Mouse (Mus musculus) cerebellum, postnatal 25 days (tissue): Measurements from ENCODE around the gene 6030468B19Rik.
A peak's percentile ranks its signal among the peaks of the same experiment; 100 is the strongest.
"Not testable (repeated sequence)": the region's sequence is repeated elsewhere in the genome, so short reads cannot be mapped to it uniquely, and the experiment has no call there.

Experiments used
- DNase-seq, 2 experiments: peaks; one replicate each; pipeline ENCODE4 v3.0.0; 2021; ENCODE audit warnings: mixed read lengths in 2 of 2

6030468B19Rik gene

DNA sequence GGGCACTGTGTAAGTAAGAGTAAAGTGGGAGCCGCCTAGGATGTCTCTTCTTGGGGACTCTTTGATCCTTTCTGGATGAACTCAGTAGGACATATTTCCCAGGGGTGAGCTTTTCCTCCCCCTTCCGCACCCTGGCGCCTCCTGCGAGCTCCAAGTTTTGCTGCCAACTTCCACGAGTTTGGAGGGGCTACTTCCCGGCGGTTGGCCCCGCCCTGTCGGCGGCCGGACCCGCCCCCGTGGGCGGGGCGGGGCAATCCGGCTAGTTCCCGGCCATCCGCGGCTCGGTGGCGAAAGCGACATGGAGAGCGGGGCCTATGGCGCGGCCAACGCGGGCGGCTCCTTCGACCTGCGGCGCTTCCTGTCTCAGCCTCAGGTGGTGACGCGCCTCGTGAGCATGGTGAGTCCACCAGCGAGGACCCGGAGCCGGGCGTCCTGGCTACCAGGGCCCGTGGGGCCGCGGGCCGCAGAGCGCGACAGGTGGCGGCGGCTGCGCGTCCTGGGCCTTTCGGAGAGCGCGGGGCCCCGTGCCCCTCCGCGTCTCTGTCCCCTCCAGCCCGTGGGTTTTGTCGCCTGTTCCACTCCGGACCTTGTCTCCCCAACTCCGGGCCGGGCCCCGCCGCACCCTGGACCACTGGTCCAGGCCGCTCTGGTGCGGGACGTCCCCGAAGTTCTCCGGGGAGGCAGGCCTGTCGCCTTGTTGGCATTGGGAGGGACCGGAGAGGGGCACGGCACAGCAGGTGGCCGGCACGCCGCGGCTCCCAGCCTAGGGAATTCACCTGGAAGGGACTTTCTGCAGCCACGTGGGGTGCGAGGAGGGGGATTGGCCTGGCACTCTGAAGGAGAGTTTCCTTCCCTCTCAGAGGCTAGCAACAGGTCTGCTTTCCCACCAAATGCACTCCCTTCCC is 12.2 kb downstream of the 6030468B19Rik start, which contains the start of the genes Gm20708 and Syngr2:
Gm20708 (plus strand) TSS at position 262 of the 905 bp plus-strand sequence.
Syngr2 (plus strand) TSS at position 262 of the 905 bp plus-strand sequence.
- peak; percentile 33 to 59 for DNase-seq

- peak; percentile 44 to 68 for DNase-seq
Observed at GRCm38 (mm10) chr11:117810401-117811046, 13.1 kb downstream of the 6030468B19Rik start.

DNA sequence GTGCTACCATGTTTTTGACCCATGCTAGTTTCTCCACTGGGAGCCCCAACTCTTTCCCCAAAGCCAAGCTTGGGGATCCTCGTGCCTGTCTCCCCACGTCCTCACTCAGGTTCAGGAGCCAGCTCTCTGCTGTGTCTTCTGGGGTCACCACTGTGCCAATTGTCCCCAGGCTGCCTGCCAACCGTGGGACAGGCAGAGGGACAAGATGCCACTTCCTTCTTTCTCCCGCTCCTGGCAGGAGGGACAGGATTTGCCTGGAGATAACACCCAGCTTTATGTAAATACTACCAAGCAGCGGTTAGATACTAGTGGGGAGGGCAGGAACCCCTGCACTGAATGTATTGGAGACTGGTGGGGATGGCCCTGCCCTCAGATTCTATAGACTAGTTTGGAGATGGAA is 16.4 kb downstream of the 6030468B19Rik start:
- no peak for DNase-seq

GRCm38 (mm10) chr11:117814704-117815366 is 17.4 kb downstream of the 6030468B19Rik start:
- no peak for DNase-seq

- DNase-seq = not testable (repeated sequence)
Observed at GRCm38 (mm10) chr11:117815850-117816249, 18.4 kb downstream of the 6030468B19Rik start.

DNA sequence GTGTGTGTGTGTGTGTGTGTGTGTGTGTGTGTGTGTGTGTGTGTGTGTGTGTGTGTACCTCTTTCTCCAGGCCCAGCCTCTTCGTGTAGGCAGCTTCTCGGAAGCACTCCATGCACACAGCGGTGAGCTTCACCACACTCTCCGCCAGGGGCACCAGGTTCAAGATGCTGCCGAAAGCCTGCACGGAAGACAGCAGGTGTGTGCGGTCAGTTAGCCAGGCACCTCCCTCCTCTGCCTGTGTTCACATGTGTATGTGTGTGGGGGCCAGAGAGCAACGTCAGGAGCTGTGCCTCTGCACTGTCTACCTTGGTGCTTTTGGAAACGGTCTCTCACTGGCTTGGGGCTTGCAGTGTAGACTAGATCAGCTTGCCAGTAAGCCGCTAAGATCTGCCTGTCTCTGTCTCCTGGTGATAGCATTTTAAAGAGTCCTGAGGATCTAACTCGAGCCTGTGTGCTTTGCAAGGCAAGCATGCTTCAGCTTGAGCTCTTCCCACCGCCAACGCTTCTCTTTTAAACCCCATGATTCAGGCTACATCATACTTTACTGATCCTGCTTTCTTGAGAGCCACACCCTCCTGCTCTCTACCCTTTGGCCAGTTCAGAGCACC is 19.0 kb downstream of the 6030468B19Rik start:
- DNase-seq = no peak

DNA sequence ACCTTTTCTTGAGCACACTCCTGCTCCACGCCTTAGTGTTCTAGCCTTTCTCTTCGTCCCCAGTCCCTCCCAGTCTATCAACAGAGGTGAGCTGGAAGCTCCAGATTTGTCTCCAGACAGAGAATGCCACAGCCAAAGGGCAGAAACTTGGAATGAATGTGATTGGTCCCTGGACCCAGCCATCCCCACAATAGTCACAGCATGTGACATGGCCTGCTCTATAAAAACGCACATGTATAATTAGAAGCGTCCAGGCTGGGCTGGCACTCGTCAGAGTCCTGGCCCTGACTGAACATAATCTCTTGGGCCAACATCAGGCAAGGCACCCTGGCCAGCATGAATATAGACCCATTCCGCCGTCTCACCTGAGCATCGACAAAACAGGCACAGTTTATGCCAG is 21.6 kb downstream of the 6030468B19Rik start:
- peak; percentile 22 to 41 for DNase-seq

DNA sequence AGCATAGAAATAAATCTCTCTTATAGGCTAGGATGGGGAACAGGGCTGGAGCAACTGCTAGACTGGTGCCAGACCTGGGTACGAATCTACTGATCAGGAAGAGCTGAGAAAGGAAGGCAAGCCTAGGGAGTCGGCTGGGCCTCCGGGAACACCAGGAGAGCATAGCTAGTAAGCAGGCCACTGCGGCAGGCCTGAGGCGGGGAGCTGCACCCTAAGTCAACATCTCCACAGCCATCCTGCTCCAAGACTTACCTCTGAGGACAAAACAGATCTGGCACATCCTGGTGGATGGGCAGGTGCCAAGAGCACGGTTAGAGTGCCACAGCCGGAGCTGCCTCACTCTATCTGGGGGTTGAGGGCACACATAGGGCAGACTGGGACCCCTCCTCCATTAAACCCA is 22.7 kb downstream of the 6030468B19Rik start:
- no peak for DNase-seq

- DNase-seq = no peak
Observed at GRCm38 (mm10) chr11:117821868-117822267, 24.4 kb downstream of the 6030468B19Rik start.

- no peak for DNase-seq
Observed at GRCm38 (mm10) chr11:117822728-117823241, 25.3 kb downstream of the 6030468B19Rik start.

DNA sequence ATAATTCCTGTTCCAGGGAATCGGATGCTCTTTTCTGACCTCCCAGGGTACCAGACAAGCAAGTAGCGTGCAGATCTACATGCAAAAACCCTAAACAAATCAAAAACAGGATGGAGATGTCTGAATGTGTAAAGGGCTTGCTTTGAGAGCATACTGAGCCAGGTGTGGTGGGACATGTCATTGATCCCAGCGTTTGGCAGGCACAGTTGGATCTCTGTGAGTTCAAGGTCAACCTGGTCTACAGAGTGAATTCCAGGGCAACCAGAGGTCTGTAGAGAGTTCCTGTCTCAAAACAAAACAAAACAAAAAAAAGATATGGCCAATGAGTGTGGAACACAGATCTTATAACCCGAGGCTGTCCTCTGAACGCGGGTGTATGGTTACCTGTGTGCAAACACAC is 26.0 kb downstream of the 6030468B19Rik start:
- DNase-seq = no peak

GRCm38 (mm10) chr11:117824060-117824969 is 26.9 kb downstream of the 6030468B19Rik start:
- DNase-seq = peak; percentile 86 to 87

GRCm38 (mm10) chr11:117825333-117826101 is 28.1 kb downstream of the 6030468B19Rik start, which contains the start of the genes Afmid and Tk1:
Gene Afmid, plus strand, starts transcription at chr11:117825924.
Gene Tk1, minus strand, starts transcription at chr11:117826092.
- DNase-seq = no peak

DNA sequence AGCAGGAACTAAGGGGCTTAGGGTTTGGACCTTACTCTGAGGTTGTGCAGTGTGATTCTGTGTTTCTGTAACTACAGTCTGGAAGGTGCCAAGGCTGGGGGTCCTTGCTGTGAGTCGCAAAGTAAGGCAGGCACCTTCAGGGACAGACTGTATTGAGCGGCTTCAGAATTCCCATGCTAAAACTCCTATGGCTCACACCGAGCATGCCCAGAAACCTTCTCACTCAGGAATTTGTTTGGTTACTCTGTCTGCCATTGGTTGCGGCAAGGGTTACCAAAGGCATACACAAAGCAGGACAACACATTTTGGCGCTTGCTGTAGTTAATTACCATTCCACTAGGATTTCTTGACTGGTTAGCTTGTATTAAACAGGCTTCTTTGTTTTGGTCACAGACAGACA is 28.7 kb downstream of the 6030468B19Rik start:
- DNase-seq = no peak

- no peak for DNase-seq
Observed at GRCm38 (mm10) chr11:117826916-117827315, 29.5 kb downstream of the 6030468B19Rik start.

- DNase-seq = no peak
Observed at GRCm38 (mm10) chr11:117827386-117827785, 29.9 kb downstream of the 6030468B19Rik start.

GRCm38 (mm10) chr11:117828149-117828887 is 30.9 kb downstream of the 6030468B19Rik start:
- no peak for DNase-seq

- peak; percentile 34 to 41 for DNase-seq
Observed at GRCm38 (mm10) chr11:117828888-117829604, 31.6 kb downstream of the 6030468B19Rik start.

DNA sequence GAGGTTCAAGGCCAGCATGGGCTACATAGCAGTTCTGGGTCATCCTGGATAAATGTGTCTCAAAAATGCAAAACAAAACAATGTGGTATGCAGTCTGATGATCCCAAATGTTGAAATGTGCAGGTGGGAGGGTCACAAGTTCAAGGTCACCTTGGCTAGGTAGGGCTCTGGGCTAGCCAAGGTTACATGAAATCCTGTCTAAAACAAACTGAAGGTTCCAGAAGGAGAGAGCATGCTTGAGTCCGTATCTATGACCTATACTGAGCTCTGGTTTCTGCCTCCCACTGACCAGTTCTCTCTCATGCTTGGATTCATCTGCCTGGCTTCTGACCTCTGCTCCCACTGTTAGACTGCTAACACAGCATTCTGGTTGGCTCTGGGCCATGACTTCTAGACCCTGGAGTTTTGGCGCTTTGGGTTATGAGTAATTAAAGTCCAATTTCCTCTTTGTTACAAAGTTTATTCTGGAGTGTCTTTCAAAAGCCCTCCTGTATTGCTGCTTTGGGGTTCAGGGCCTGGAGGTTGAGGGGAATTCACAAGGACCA is 32.3 kb downstream of the 6030468B19Rik start:
- DNase-seq = no peak
